Mouse (Mus musculus): ENCODE measurements around the gene Hax1. TPM values are rescaled to one million over a fixed set of nuclear protein-coding genes. Genes with fewer than 3 reads are reported as not detected.
A peak's percentile ranks its signal among the peaks of the same experiment; 100 is the strongest.

Hax1 gene
- total and polyA plus RNA-seq, 2 experiments, result 70.2 to 86.1 TPM

- Histone ChIP-seq H3K4me1 (ENCODE audit: control insufficient read depth, insufficient read depth, low read length) (no peaks in the 10 kb centered on the region), H3K4me3 (ENCODE audit: insufficient read depth, low read depth, low read length) (no peak overlapping the region), H3K27me3 (ENCODE audit: control insufficient read depth, insufficient read depth, low read length) (no peaks in the 10 kb centered on the region), H3K27ac (replicated peaks; ENCODE audit: insufficient read depth, low read depth, low read length) (no peak overlapping the region), H3K36me3 (ENCODE audit: control insufficient read depth, insufficient read depth, low read length) (no peaks in the 10 kb centered on the region), H3K79me2 (ENCODE audit: control insufficient read depth, insufficient read depth, low read length) (no peaks in the 10 kb centered on the region), H3K9ac (ENCODE audit: low read depth, low read length) (no peak overlapping the region)
- WGBS, result 77% methylated on average over 6 of the region's 6 CpGs
- TF ChIP-seq CTCF (IDR thresholded peaks at IDR 0.05; ENCODE audit: low read depth, low read length) (no peak), POLR2A (IDR thresholded peaks at IDR 0.05; ENCODE audit: extremely low read depth, insufficient read depth, low read length) (no peak)
- no peak for DNase-seq (ENCODE audit: extremely low read depth, low read depth, low spot score)
These were observed 49.9 kb downstream of the Hax1 start for GRCm38 (mm10) chr3:89948655-89949054.

GRCm38 (mm10) chr3:89948021-89948420 lies 50.6 kb downstream of the Hax1 start:
- TF ChIP-seq CTCF (IDR thresholded peaks at IDR 0.05; ENCODE audit: low read depth, low read length), result 0 out of 2 replicates have a peak, but pooled peaks have one; percentile 2
- TF ChIP-seq POLR2A (IDR thresholded peaks at IDR 0.05; ENCODE audit: extremely low read depth, insufficient read depth, low read length), result no peak
- WGBS, result 95% methylated on average over 11 of the region's 11 CpGs

More at GRCm38 (mm10) chr3:89948021-89948420, 50.6 kb downstream of the Hax1 start:
- no peak overlapping the region for H3K9ac ChIP-seq (ENCODE audit: low read depth, low read length)
- H3K79me2 ChIP-seq (ENCODE audit: control insufficient read depth, insufficient read depth, low read length), result no peaks in the 10 kb centered on the region
- H3K27ac ChIP-seq (replicated peaks; ENCODE audit: insufficient read depth, low read depth, low read length), result no peak overlapping the region
- H3K4me3 ChIP-seq (ENCODE audit: insufficient read depth, low read depth, low read length), result no peak overlapping the region
- H3K4me1 ChIP-seq (ENCODE audit: control insufficient read depth, insufficient read depth, low read length), result no peaks in the 10 kb centered on the region
- H3K27me3 ChIP-seq (ENCODE audit: control insufficient read depth, insufficient read depth, low read length), result no peaks in the 10 kb centered on the region
- DNase-seq (ENCODE audit: extremely low read depth, low read depth, low spot score), result no peak
- no peaks in the 10 kb centered on the region for H3K36me3 ChIP-seq (ENCODE audit: control insufficient read depth, insufficient read depth, low read length)

Other genes starting within 250 kb of the Hax1 start
- gene Chrnb2, start 234.1 kb downstream of the Hax1 start, total RNA-seq (2014; rRNA removed), result 0.28 and 0.54 TPM in 2 replicates
- gene Chrnb2, start 234.1 kb downstream of the Hax1 start, polyA plus RNA-seq (2012; rRNA removed), result 0.42 and 0.68 TPM in 2 replicates
- gene Ube2q1, start 225.2 kb downstream of the Hax1 start, total RNA-seq (2014; rRNA removed), result 12.5 and 16.6 TPM in 2 replicates
- gene Ube2q1, start 225.2 kb downstream of the Hax1 start, polyA plus RNA-seq (2012; rRNA removed), result 9.1 and 10.0 TPM in 2 replicates
- 2.3 and 2.5 TPM in 2 replicates for gene She, start 167.4 kb downstream of the Hax1 start, total RNA-seq (2014; rRNA removed)
- gene She, start 167.4 kb downstream of the Hax1 start, polyA plus RNA-seq (2012; rRNA removed), result 0.78 TPM in 2 replicates
- gene Il6ra, start 85.6 kb downstream of the Hax1 start, total RNA-seq (2014; rRNA removed), result 15.4 and 19.7 TPM in 2 replicates
- 10.1 and 10.5 TPM in 2 replicates for gene Il6ra, start 85.6 kb downstream of the Hax1 start, polyA plus RNA-seq (2012; rRNA removed)
- gene Atp8b2, start 35.3 kb downstream of the Hax1 start, total RNA-seq (2014; rRNA removed), result 2.3 and 2.6 TPM in 2 replicates
- 2.2 and 4.0 TPM in 2 replicates for gene Atp8b2, start 35.3 kb downstream of the Hax1 start, polyA plus RNA-seq (2012; rRNA removed)
- gene 4933434E20Rik, start 52.9 kb upstream of the Hax1 start, total RNA-seq (2014; rRNA removed), result 64.7 and 67.9 TPM in 2 replicates
- 23.4 and 24.2 TPM in 2 replicates for gene 4933434E20Rik, start 52.9 kb upstream of the Hax1 start, polyA plus RNA-seq (2012; rRNA removed)
- gene Ubap2l, start 53.8 kb upstream of the Hax1 start, total RNA-seq (2014; rRNA removed), result 32.6 and 36.5 TPM in 2 replicates
- gene Ubap2l, start 53.8 kb upstream of the Hax1 start, polyA plus RNA-seq (2012; rRNA removed), result 37.7 and 46.3 TPM in 2 replicates
- gene Tpm3, start 73.9 kb upstream of the Hax1 start, total RNA-seq (2014; rRNA removed), result 53.4 and 56.2 TPM in 2 replicates
- gene Tpm3, start 73.9 kb upstream of the Hax1 start, polyA plus RNA-seq (2012; rRNA removed), result 36.4 and 43.0 TPM in 2 replicates
- 0.07 and 0.09 TPM in 2 replicates for gene Nup210l, start 105.4 kb upstream of the Hax1 start, total RNA-seq (2014; rRNA removed)
- gene Nup210l, start 105.4 kb upstream of the Hax1 start, polyA plus RNA-seq (2012; rRNA removed), result 0.01 and 0.02 TPM in 2 replicates
- 904 and 942 TPM in 2 replicates for gene Rps27, start 214.9 kb upstream of the Hax1 start, total RNA-seq (2014; rRNA removed)
- gene Rps27, start 214.9 kb upstream of the Hax1 start, polyA plus RNA-seq (2012; rRNA removed), result 220 and 226 TPM in 2 replicates
- 4.8 and 5.2 TPM in 2 replicates for gene Rab13, start 214.9 kb upstream of the Hax1 start, total RNA-seq (2014; rRNA removed)
- gene Rab13, start 214.9 kb upstream of the Hax1 start, polyA plus RNA-seq (2012; rRNA removed), result 3.0 and 3.4 TPM in 2 replicates
- gene Jtb, start 232.8 kb upstream of the Hax1 start, total RNA-seq (2014; rRNA removed), result 44.9 and 57.5 TPM in 2 replicates
- gene Jtb, start 232.8 kb upstream of the Hax1 start, polyA plus RNA-seq (2012; rRNA removed), result 73.7 and 77.0 TPM in 2 replicates
- 0.09 and 0.13 TPM in 2 replicates for gene Creb3l4, start 244.7 kb upstream of the Hax1 start, total RNA-seq (2014; rRNA removed)
- 0.12 and 0.16 TPM in 2 replicates for gene Creb3l4, start 244.7 kb upstream of the Hax1 start, polyA plus RNA-seq (2012; rRNA removed)
- gene Slc39a1, start 249.4 kb upstream of the Hax1 start, total RNA-seq (2014; rRNA removed), result 59.3 and 64.3 TPM in 2 replicates
- gene Slc39a1, start 249.4 kb upstream of the Hax1 start, polyA plus RNA-seq (2012; rRNA removed), result 67.7 and 68.0 TPM in 2 replicates

All from liver, adult 2 months (tissue).